Mouse (Mus musculus) left cerebral cortex, adult 8-10 months (tissue): ENCODE measurements around the gene Afap1. TPM values are rescaled to one million over a fixed set of nuclear protein-coding genes. Genes with fewer than 3 reads are reported as not detected.

Experiments
- DNase-seq, 2 experiments: peaks; one replicate each; pipeline ENCODE4 v3.0.0; 2022; ENCODE audit warnings: low spot score in 2 of 2
- total RNA-seq, 4 experiments: library from RNA; stranded (reverse); gene quantifications; 2 replicates each; pipeline ENCODE4 v1.2.4; 2022

Afap1 gene
- total RNA-seq, 4 experiments from 2014 or later, result 26.8 to 30.0 (median 29.3) TPM

GRCm38 (mm10) chr5:36039596-36039995, 146.5 kb downstream of the Afap1 start:
- no peak for DNase-seq

DNA sequence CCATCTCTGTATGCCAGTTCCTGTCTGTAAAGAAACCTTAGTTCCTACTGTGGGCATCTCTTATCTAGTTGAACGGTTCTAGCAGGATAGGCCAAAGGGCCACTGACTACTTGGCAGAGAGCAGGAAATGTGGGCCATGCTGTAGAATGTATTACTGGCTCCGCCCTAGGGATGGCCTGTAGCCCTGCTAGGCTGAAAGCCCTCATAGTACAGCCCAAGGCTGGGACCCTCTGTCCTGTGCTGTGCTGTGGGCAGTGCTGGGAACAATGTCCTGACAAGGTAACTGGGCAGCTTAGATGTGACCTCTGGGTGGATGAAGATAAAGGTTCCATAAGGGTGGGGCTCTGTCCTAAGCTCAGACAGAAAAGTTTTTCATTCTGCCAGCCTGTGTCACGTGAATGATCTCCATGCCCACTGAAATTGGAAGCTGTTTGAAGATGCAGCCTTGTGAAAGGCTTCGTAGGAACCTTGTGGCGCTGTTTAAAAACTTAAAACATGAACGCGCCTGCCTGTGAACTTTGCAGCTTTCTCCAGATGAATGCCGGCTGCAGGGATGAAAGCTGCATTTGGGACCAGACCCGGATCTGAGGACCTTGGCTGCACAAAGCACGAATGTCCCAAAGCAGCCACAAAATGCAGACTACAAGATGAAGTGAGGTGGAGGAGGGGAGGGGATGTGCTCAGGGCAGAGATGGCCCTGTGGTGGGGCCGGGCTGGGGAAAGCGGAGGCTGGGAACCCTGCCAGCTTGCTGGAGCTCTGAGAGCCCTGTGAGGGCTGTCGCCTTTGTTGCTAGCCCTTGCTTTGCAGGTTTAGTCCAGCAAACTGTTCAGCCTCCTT, 147.5 kb downstream of the Afap1 start:
- DNase-seq, result no peak

- no peak for DNase-seq
Observed at GRCm38 (mm10) chr5:36041236-36041562, 148.1 kb downstream of the Afap1 start.

DNA sequence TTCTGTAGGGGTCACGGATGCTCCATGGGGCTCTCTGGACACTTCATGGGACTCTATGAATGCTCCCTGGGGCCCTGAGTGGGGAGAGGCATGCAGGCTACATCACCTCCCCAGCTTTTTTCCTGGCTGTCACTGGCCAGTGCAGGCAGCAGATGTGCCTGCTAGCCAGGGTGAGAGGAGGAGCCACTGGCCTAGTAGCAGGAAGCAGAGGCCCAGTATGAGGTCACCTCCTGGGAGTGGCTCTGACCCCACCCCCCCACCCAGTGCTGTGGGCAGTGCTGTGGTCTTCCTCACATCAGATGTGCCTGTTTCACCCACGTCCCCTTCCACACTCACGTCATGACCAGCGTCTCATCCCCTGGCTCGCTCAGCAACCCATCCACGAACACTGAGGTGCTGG, 148.6 kb downstream of the Afap1 start:
- DNase-seq, result no peak

- no peak for DNase-seq
Observed at GRCm38 (mm10) chr5:36043154-36043553, 150.0 kb downstream of the Afap1 start.

Other genes starting within 250 kb of the Afap1 start
- 1 to 10 TPM; 7.0 to 8.3 (median 7.9) TPM for gene Htra3, start 213.5 kb upstream of the Afap1 start, total RNA-seq
- 1 to 10 TPM; 1.6 to 5.9 (median 3.3) TPM for gene Sh3tc1, start 153.3 kb upstream of the Afap1 start, total RNA-seq
- gene Ablim2, start 135.4 kb upstream of the Afap1 start, total RNA-seq, result 100 to 1,000 TPM; 168 to 199 (median 195) TPM